Mouse (Mus musculus) embryonic fibroblast, embryonic 13.5 days (primary cell): Measurements from ENCODE around the gene Sept9.

Source experiments
- CTCF ChIP-seq: IDR thresholded peaks from 2 replicates; pipeline ENCODE4 v1.5.1; 2011; ENCODE audit warnings: mild to moderate bottlenecking, control low read depth, low read length, moderate library complexity, borderline replicate concordance; ENCODE audit not compliant: insufficient read depth
- POLR2A ChIP-seq: IDR thresholded peaks from 2 replicates; pipeline ENCODE4 v1.6.1; 2011; ENCODE audit warnings: low read depth, mild to moderate bottlenecking, control low read depth, low read length, moderate library complexity

- TF ChIP-seq CTCF (no peak), POLR2A (no peak)
Observed at GRCm38 (mm10) chr11:117285606-117285931, 86.1 kb downstream of the Sept9 start.
